Mouse (Mus musculus): ENCODE measurements around the gene Cenps. TPM values are rescaled to one million over a fixed set of nuclear protein-coding genes. Genes with fewer than 3 reads are reported as not detected.
A peak's percentile ranks its signal among the peaks of the same experiment; 100 is the strongest.
"Not testable (repeated sequence)": the region's sequence is repeated elsewhere in the genome, so short reads cannot be mapped to it uniquely, and the experiment has no call there.

Cenps gene
- total RNA-seq, 2 experiments from 2014 or later, result 13.1 to 14.9 TPM

DNA sequence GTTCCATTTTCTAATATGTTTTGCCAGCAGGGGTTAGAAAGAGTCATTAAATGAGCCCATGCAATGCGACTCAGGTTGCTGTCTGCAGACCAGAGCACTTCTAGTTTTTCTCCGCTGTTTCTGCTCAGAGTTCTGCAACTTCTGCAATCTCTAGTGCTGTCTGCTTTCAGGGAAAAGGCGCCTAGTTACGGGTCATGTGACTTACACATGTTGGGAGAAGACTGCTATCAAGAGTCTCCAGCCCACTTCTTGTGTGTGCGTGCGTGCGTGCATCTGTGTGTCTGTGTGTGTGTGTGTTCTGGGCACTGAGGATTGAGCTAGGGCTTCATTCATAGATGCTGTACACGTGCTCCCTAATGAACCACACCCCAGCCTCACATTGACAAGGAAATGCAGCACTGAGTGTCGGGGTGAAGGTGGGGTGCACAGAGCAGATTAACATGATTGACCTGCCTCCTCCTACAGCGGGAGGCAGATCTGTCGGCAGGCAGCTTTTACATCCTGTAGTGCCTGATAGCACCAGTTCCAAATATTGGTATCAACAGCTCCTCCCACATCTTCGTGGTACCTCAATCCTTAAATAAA, 17.4 kb downstream of the Cenps start:
- not testable (repeated sequence) for DNase-seq

DNA sequence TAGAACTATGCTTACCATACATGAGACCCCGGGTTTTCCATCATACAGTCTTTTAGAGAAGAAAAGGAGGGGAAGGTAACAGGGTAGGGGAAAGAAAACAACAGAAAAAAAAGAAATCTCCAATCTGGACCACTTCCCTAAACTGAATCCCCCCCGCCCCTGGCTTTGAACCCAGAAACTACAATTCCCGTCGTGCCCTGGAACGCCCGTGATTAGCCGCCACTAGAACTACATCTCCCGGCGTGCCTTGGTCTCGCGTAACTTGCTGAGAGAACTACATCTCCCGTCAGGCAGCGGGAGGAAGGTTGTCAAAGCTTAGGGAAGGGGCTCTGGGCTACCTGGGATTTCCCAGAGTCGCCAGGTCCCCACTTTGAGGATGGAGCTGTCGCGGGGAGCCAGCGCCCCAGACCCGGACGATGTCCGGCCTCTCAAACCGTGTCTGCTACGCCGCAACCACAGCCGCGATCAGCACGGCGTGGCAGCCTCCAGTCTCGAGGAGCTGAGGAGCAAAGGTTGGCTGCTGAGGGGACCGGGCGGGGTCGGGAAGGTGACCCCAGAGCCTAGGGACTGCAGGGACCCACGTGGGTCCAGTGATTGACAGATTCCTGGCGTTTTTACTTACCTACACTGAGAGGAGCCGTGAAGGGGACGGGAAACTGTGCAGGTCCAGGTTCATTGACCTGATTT, 33.4 kb downstream of the Cenps start, which contains the start of gene Dffa:
TSS of gene Dffa (plus strand) at position 272 of the 687 bp plus-strand sequence.
- DNase-seq, result peak; percentile 92

DNA sequence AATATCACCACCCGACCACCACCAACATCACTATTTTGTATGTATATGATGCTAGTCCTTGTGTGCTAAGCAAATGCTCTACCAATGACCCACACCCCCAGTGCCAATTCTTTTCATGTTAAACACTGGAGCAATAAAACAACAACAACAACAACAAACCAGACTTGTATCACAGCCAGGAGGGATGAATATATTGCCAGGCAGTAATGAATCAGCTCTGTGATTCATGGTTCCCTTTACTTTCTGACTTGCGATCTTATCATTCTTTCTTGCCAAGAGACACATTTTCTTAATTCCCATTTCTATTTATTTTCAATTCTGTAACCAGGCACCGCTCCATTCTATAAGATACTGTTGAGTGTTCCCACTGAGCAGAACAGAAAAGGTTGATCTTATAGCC, 36.0 kb downstream of the Cenps start:
- no peak for DNase-seq

DNA sequence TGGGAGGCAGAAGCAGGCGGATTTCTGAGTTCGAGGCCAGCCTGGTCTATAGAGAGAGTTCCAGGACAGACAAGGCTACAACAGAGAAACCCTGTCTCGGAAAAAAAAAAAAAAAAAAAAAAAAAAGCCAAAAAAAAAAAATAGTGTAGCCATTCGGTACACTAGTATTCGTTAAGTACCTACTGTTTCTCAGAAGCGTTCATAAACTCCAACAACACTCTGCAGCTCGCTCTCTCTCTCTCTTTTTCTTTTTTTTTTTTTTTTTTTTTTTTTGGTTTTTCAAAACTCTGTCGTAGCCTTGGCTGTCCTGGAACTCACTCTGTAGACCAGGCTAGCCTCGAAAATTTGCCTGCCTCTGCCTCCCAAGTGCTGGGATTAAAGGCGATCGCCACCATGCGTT, 37.0 kb downstream of the Cenps start:
- DNase-seq, result not testable (repeated sequence)

DNA sequence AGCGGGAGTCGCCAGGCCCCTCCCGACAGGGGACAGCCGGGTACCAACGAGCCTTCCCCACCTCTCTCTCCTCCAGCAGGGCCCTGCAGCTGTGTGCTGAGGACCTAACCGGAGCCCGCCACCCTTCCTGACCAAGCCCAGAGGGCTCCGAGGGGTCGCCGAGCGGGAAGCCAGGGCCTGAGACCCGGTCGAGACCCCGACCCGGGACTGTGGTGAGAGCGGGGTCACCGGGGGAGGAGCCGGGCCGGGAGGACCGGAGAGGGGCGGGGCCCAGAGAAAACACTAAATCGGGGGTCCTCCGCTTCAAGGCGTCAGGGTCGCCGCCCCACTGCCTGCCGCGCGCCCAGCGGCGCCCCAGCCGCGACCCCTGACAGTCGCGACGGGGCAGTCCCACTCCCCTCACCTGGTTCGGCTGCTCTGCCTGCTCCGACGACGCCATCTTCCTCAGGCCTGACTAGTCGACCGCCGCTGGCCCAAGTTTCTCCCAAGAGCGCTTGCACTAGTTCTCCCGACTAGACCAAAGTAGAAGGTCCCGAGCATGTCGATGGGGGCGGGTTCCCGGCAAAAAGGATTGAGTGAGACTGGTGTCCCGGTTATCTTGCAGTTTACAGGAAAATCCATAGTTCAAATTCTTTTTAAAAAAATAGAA, 37.9 kb downstream of the Cenps start, which contains the start of gene Pex14:
TSS of gene Pex14 (minus strand) at position 508 of the 649 bp plus-strand sequence.
- DNase-seq, result peak; percentile 91

DNA sequence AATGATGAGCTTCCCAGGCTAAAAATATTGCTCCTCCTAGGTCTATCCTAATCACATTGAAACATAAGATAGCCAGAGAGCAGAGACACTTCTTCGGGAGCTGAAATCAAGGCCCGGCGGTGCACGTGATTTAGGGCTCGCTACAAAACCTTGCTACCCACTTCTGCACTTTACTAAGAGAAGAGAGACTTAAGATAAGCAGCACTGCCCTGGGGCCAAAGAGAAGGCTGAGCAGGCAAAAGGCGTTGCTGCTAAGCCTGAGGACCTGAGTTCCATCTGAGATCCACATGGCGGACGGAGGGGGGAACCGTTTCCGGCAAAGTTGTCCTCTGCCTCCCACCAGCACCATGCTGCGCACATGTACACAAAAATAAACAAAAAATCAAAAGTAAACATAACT, 38.9 kb downstream of the Cenps start:
- no peak for DNase-seq

DNA sequence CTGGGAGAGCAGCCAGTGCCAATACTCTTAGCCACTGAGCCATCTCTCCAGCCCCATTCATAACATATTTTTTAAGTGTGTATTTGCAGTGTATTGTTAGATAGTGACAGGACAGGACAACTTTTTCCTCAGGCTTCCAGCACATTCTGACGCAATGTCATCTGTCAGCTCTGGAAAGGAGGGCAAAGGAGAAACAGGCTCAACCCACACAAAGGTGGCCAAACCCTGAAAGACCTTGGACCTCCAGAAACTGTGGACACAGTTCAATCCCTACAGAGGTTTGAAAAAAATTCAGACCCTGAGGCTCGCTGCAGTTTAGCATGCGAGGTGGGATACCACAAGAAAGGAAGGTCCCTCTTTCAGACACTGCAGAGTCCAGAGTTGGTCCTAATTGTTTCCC, 39.5 kb downstream of the Cenps start:
- DNase-seq, result no peak

DNA sequence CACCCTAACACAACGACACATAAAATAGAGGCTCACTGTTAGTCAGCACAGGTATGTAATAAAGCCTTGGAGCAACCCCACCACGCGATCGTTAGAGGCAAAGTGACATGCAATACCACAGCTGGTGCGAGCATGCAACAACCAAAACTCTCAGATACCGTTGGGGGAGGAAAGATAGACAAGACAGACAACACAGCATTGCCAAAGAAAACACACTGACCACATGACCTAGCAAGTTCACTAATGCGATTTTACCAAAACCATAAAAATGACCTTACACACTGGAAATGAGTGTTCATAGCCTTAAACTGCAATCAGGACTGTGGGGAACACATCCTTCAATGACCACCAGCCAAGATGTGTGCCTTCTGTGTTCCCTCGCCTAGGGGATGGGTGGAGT, 46.1 kb downstream of the Cenps start:
- DNase-seq, result no peak

DNA sequence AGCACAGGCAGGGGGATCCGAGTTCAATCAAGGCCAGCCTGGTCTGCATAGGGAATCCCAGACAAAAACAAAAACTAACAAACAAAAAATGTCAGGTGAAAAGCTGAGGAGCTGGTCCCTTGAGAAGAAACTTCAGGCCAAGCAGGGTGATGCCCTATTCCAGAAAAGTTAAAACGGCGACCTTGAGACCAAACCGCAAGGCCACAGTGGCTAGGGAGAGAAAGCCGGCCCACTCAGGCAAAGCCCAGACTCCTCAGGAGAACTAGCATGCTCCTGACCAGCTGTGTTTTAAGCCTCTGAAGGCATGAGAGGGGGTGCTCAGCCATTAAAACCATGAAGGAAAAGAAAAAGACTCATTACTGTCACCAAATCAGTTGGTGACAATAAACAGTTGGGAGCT, 52.0 kb downstream of the Cenps start:
- DNase-seq, result no peak

DNA sequence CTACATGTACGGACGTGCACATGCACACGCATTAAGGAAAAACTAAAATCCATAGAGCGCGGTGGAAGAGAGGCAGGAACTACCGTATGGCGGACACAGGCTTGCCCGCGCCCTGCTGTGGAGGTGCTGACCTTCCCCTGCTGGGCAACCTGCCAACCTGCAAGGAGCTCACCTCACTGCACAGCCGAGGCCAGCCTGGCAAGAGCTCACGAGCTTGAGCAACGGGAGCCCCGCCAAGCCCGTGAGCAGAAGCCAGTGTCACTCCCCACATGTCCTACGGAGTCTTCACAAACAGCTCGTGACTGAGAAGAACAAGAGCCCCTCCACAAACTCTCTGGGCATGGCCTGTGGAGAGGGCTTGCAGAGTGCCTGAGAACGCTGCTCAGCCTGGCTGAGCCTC, 55.9 kb downstream of the Cenps start:
- peak; percentile 90 for DNase-seq

DNA sequence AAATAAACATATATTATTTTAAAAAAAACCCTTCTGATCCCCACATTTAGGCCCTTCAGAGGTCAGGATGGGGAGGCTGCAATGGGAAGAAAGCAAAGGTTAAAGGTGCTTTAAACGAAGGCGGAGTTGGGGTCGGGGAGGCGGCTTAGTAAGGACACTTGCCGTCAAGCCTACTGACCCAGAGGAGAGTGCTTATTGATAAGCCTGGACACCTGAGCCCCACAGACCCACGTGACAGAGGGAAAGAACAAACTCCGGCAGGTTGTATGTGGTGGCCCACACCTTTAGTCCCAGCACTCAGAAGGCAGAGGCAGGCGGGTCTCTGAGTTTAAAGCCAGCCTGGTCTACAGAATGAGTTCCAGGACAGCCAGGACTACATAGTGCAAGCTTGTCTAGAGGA, 57.3 kb downstream of the Cenps start:
- no peak for DNase-seq

DNA sequence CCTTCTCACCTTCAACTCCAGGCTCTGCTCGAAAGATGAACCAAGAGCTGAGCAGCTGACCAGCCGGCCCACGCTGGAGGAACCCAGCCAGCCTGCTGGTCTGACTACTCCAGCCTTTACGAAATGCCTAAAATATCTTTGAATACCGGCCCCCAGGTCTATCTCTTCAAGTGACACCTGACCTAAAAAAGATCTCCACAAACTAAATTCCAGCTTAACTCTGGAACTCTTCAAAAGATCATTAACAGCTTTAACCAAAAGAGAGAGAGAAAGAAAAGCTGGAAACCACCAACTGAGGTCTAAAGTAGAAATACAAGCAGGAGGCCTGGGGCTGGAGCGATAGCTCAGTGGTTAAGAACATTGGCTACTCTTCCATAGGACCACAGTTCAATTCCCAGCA, 57.8 kb downstream of the Cenps start:
- no peak for DNase-seq

DNA sequence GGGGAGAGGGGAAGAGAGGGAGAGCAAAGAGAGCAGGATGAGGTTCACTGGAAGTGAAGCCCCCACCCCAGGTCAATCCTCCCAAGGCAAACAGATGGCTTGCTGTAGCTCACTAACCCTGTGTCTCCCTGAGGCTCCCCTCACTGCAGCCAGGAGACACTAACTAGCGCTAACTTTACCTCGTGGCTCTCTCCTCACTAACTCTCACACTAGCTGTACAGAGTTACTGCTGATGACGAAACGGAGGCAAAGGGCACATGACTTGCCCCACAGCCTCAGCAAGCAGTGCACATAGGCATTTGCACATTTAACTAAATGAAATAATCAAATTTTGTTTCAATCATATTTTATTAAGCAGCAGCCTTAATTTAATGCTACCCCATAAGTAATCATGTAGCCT, 59.2 kb downstream of the Cenps start:
- no peak for DNase-seq

Other genes with a start within 250 kb of the Cenps start
- 10 to 100 TPM; 26.5 to 30.2 TPM for gene Pex14, start 37.8 kb downstream of the Cenps start, total RNA-seq (2021)
- gene Dffa, start 33.5 kb downstream of the Cenps start, total RNA-seq (2021), result 10 to 100 TPM; 30.5 to 33.9 TPM
- gene Cort, start 10.9 kb downstream of the Cenps start, total RNA-seq (2021), result 1 to 10 TPM in 1 of 2 experiments, under 1 TPM in 1; 0.71 to 1.2 TPM
- gene Pgd, start 29.1 kb upstream of the Cenps start, total RNA-seq (2021), result 10 to 100 TPM; 50.1 to 55.5 TPM
- 100 to 1,000 TPM; 139 to 143 TPM for gene Kif1b, start 170.1 kb upstream of the Cenps start, total RNA-seq (2021)